Mouse (Mus musculus) frontal cortex, postnatal 25 days (tissue): Measurements from ENCODE around the gene Esf1.
"Not testable (repeated sequence)": the region's sequence is repeated elsewhere in the genome, so short reads cannot be mapped to it uniquely, and the experiment has no call there.

Source experiments
- DNase-seq, 2 experiments: peaks; one replicate each; pipeline ENCODE4 v3.0.0; 2022; ENCODE audit warnings: low spot score in 2 of 2

The Esf1 gene

GRCm38 (mm10) chr2:140170127-140170802, at the start of gene Esf1, which contains the start of gene Ndufaf5:
TSS of gene Esf1 (minus strand) at chr2:140170564.
TSS of gene Ndufaf5 (plus strand) at chr2:140170649.
- peak; percentile 99 for DNase-seq

GRCm38 (mm10) chr2:140215965-140216364, 45.6 kb upstream of the Esf1 start:
- no peak for DNase-seq

GRCm38 (mm10) chr2:140215415-140215814, 45.1 kb upstream of the Esf1 start:
- DNase-seq = no peak

- no peak for DNase-seq
These were observed 44.2 kb upstream of the Esf1 start for GRCm38 (mm10) chr2:140214519-140215027.

- DNase-seq = no peak
These were observed 33.4 kb upstream of the Esf1 start for GRCm38 (mm10) chr2:140203756-140204155.

GRCm38 (mm10) chr2:140202573-140202972, 32.2 kb upstream of the Esf1 start:
- DNase-seq = no peak

- DNase-seq = no peak
These were observed 30.3 kb upstream of the Esf1 start for GRCm38 (mm10) chr2:140200713-140201112.

GRCm38 (mm10) chr2:140185685-140186210, 15.4 kb upstream of the Esf1 start:
- DNase-seq = not testable (repeated sequence)

GRCm38 (mm10) chr2:140170803-140171553, 614 bp upstream of the Esf1 start:
- DNase-seq = no peak

GRCm38 (mm10) chr2:140169057-140169456, 1.3 kb downstream of the Esf1 start:
- no peak for DNase-seq

GRCm38 (mm10) chr2:140163351-140163854, 7.0 kb downstream of the Esf1 start:
- DNase-seq = no peak

- no peak for DNase-seq
These were observed 11.1 kb downstream of the Esf1 start for GRCm38 (mm10) chr2:140159186-140159730.

GRCm38 (mm10) chr2:140151743-140152142, 18.6 kb downstream of the Esf1 start, which contains the start of gene Gm17374:
TSS of gene Gm17374 (plus strand) at chr2:140152043.
- DNase-seq = not testable (repeated sequence)

- no peak for DNase-seq
These were observed 44.8 kb downstream of the Esf1 start for GRCm38 (mm10) chr2:140125516-140125915.

- peak in 1 of 2 experiments; percentile 21 for DNase-seq
These were observed 56.5 kb downstream of the Esf1 start for GRCm38 (mm10) chr2:140113851-140114250.

GRCm38 (mm10) chr2:140108945-140109344, 61.4 kb downstream of the Esf1 start:
- DNase-seq = no peak

GRCm38 (mm10) chr2:140107641-140108040, 62.7 kb downstream of the Esf1 start:
- no peak for DNase-seq

- DNase-seq = no peak
These were observed 65.4 kb downstream of the Esf1 start for GRCm38 (mm10) chr2:140104951-140105350.

GRCm38 (mm10) chr2:140100551-140101474, 69.6 kb downstream of the Esf1 start:
- DNase-seq = no peak

GRCm38 (mm10) chr2:140099971-140100370, 70.4 kb downstream of the Esf1 start:
- no peak for DNase-seq

- DNase-seq = no peak
These were observed 73.2 kb downstream of the Esf1 start for GRCm38 (mm10) chr2:140097131-140097591.
